In genomic region chr16:13667878-13668343, GRCm38 (mm10) we compare ENCODE assay signal across 8 mouse cellular contexts. TPM values are rescaled to one million over a fixed set of nuclear protein-coding genes. Genes with fewer than 3 reads are reported as not detected.
DNase-seq lines count a peak whose midpoint lies in the region; ATAC-seq lines count a peak whose summit lies in the region.

TSS of gene Parn (minus strand) at chr16:13668170.

- H3K27me3 ChIP-seq in megakaryocyte, embryonic 14.5 days (replicated peaks): no peaks in the 10 kb centered on the region

- H3K9me3 ChIP-seq in megakaryocyte, embryonic 14.5 days: no peaks in the 10 kb centered on the region

- ATAC-seq in common myeloid progenitor, adult 5-6 weeks (replicated peaks; ENCODE audit: low read depth, poor library complexity, severe bottlenecking): peak; percentile 76

- peaks cover 41% of the 10 kb centered on the region for H3K36me3 ChIP-seq in megakaryocyte, embryonic 14.5 days (replicated peaks; ENCODE audit: low read length)

- H3K4me1 ChIP-seq in megakaryocyte, embryonic 14.5 days: peaks cover 41% of the 10 kb centered on the region

- peak; percentile 96 for DNase-seq in ZHBTc4 (ENCODE audit: low read depth, low spot score)
- peak; percentile 86 to 88 for DNase-seq in gastrocnemius, adult 8-10 months (ENCODE audit: low spot score in 2 of 2)
- peak; percentile 70 for DNase-seq in hindlimb bud, embryonic 11.5 days (ENCODE audit: extremely low spot score, low read depth, low spot score)
- peak; percentile 90 to 93 for DNase-seq in left cerebral cortex, adult 8-10 months (ENCODE audit: low spot score in 2 of 2)
- DNase-seq in right cerebral cortex, postnatal 10 days (ENCODE audit: low spot score in 2 of 2): peak; percentile 96 to 97
- peak; percentile 91 for DNase-seq in urinary bladder, postnatal 25 days (ENCODE audit: low spot score)

- peak within 1 kb of the TSS; percentile 96 for H3K4me3 ChIP-seq in megakaryocyte, embryonic 14.5 days (replicated peaks)

RNA-seq across cellular contexts. Expression of gene Parn, which starts in this region (rescaled TPM):
- total RNA-seq in common myeloid progenitor, adult 5-6 weeks (2017): 57.2 and 72.2 TPM in 2 replicates
- 1 to 10 TPM; 5.5 to 7.6 (median 6.3) TPM for total RNA-seq in gastrocnemius, adult 8-10 months (2022)
- 10 to 100 TPM; 25.5 to 31.9 (median 28.1) TPM for total RNA-seq in left cerebral cortex, adult 8-10 months (2022)
- polyA plus RNA-seq in megakaryocyte, embryonic 14.5 days (2012; ENCODE audit: insufficient read depth, low replicate concordance): 16.3 and 21.5 TPM in 2 replicates

Comparison
In these comparisons a context has a peak if more than half of its experiments do, and no peak if none do; other contexts are left out.
1. Peak in every context shown above with its lines: DNase-seq, ATAC-seq and H3K4me3 ChIP-seq.